16 mouse cellular contexts compared by ENCODE assay signal in genomic region chr1:90789506-90789905, GRCm38 (mm10). TPM values are rescaled to one million over a fixed set of nuclear protein-coding genes. Genes with fewer than 3 reads are reported as not detected.
DNase-seq lines count a peak whose midpoint lies in the region; ATAC-seq lines count a peak whose summit lies in the region.
"Had no signal": no experiment of that assay in that cellular context is flagged by ENCODE, and none has a peak within 500 bp of the region (broad histone marks: within the 10 kb centered on the region; RNA-seq: fewer than 3 reads in every experiment).

No protein-coding gene starts in this region.

- no peaks in the 10 kb centered on the region for H3K9me3 ChIP-seq in kidney, embryonic 16.5 days (ENCODE audit: low read length)
- H3K9me3 ChIP-seq: forebrain, embryonic 15.5 days; heart, embryonic 12.5 days; hindbrain, embryonic 15.5 days had no signal

- 78% methylated on average over 6 of the region's 6 CpGs for WGBS in kidney, embryonic 16.5 days

- H3K9ac ChIP-seq in kidney, embryonic 16.5 days (replicated peaks; ENCODE audit: low read length): no peak overlapping the region
- H3K9ac ChIP-seq: forebrain, embryonic 15.5 days; heart, embryonic 12.5 days; hindbrain, embryonic 15.5 days had no signal

- H3K4me3 ChIP-seq in kidney, embryonic 16.5 days (ENCODE audit: low read length): no peak overlapping the region
- H3K4me3 ChIP-seq: forebrain, embryonic 15.5 days; heart, embryonic 12.5 days; hindbrain, embryonic 15.5 days had no signal

- H3K27me3 ChIP-seq in kidney, embryonic 16.5 days (ENCODE audit: insufficient read depth, low read length): no peaks in the 10 kb centered on the region
- H3K27me3 ChIP-seq: forebrain, embryonic 15.5 days; heart, embryonic 12.5 days; hindbrain, embryonic 15.5 days had no signal

- no peaks in the 10 kb centered on the region for H3K4me1 ChIP-seq in kidney, embryonic 16.5 days (ENCODE audit: insufficient read depth, low read length)
- H3K4me1 ChIP-seq: forebrain, embryonic 15.5 days; heart, embryonic 12.5 days; hindbrain, embryonic 15.5 days had no signal

- no peak for DNase-seq in frontal cortex, postnatal 25 days (ENCODE audit: low spot score in 2 of 2)
- peak; percentile 90 for DNase-seq in heart, adult 11 months
- no peak for DNase-seq in heart, postnatal 10 days
- DNase-seq in right cerebral cortex, adult 18-20 months: peak; percentile 23
- no peak for DNase-seq in right cerebral cortex, postnatal 4 days
- DNase-seq: cerebellum, adult 2 months; cerebellum, postnatal 10 days; gastrocnemius, postnatal 14 days; heart, postnatal 36 days had no signal

- intact Hi-C loops in heart, postnatal 10 days (cut with DNase I): no loop called here

- H3K4me2 ChIP-seq in kidney, embryonic 16.5 days (replicated peaks; ENCODE audit: low read depth, low read length): no peak overlapping the region
- H3K4me2 ChIP-seq: forebrain, embryonic 15.5 days; heart, embryonic 12.5 days; hindbrain, embryonic 15.5 days had no signal

- peaks cover 7% of the 10 kb centered on the region; the same call in 1 of the 2 replicates for H3K36me3 ChIP-seq in kidney, embryonic 16.5 days (ENCODE audit: insufficient read depth, low read length)
- H3K36me3 ChIP-seq: forebrain, embryonic 15.5 days; heart, embryonic 12.5 days; hindbrain, embryonic 15.5 days had no signal

- peak; percentile 70 for ATAC-seq in frontal cortex, adult (ENCODE audit: low TSS enrichment)
- no peak for ATAC-seq in kidney, embryonic 16.5 days (ENCODE audit: low FRiP score, low TSS enrichment)
- ATAC-seq: forebrain, embryonic 15.5 days; intestine, embryonic 16.5 days had no signal

- H3K27ac ChIP-seq in kidney, embryonic 16.5 days (ENCODE audit: low read length): no peak overlapping the region
- H3K27ac ChIP-seq: forebrain, embryonic 15.5 days; hindbrain, embryonic 15.5 days had no signal

RNA-seq across cellular contexts. Expression of gene Col6a3, which starts 54.3 kb away (rescaled TPM):
- total RNA-seq in heart, postnatal 10 days (2021): 100 to 1,000 TPM; 107 to 132 TPM
- polyA plus RNA-seq in kidney, embryonic 16.5 days (2015; fragmentation: Nextera tagmentation; extraction: Ambion mirVana): 34.6 and 43.1 TPM in 2 replicates
- total RNA-seq: MEL had no signal

Comparison
In these comparisons a context has a peak if more than half of its experiments do, and no peak if none do; other contexts are left out.
1. DNase-seq: peak in heart, adult 11 months (single experiment) and right cerebral cortex, adult 18-20 months (single experiment); none in frontal cortex, postnatal 25 days (0 of 2), heart, postnatal 10 days (0 of 2) and right cerebral cortex, postnatal 4 days (single experiment).